Mouse (Mus musculus): ENCODE data around the gene Arhgap42.

The Arhgap42 gene

GRCm38 (mm10) chr9:9210464-9210863 is 28.4 kb downstream of the Arhgap42 start:
- in situ Hi-C loops (cut with MboI, MseI): no loop called here

GRCm38 (mm10) chr9:9208205-9208604 is 30.7 kb downstream of the Arhgap42 start:
- in situ Hi-C loops (cut with MboI, MseI): no loop called here

GRCm38 (mm10) chr9:9207251-9207650 is 31.6 kb downstream of the Arhgap42 start:
- in situ Hi-C loops (cut with MboI, MseI): no loop called here

GRCm38 (mm10) chr9:9200827-9201388 is 38.0 kb downstream of the Arhgap42 start:
- in situ Hi-C loops (cut with MboI, MseI): no loop called here

- in situ Hi-C loops (cut with MboI, MseI): no loop called here
Observed at GRCm38 (mm10) chr9:9199170-9199841, 39.6 kb downstream of the Arhgap42 start.

- in situ Hi-C loops (cut with MboI, MseI): no loop called here
Observed at GRCm38 (mm10) chr9:9198645-9199044, 40.3 kb downstream of the Arhgap42 start.

GRCm38 (mm10) chr9:9196046-9196445 is 42.9 kb downstream of the Arhgap42 start:
- in situ Hi-C loops (cut with MboI, MseI): no loop called here

- in situ Hi-C loops (cut with MboI, MseI): no loop called here
Observed at GRCm38 (mm10) chr9:9194496-9194895, 44.4 kb downstream of the Arhgap42 start.

GRCm38 (mm10) chr9:9192716-9193115 is 46.2 kb downstream of the Arhgap42 start:
- in situ Hi-C loops (cut with MboI, MseI): no loop called here

- in situ Hi-C loops (cut with MboI, MseI): no loop called here
Observed at GRCm38 (mm10) chr9:9190835-9191234, 48.1 kb downstream of the Arhgap42 start.

- in situ Hi-C loops (cut with MboI, MseI): no loop called here
Observed at GRCm38 (mm10) chr9:9188167-9188566, 50.7 kb downstream of the Arhgap42 start.

GRCm38 (mm10) chr9:9177745-9178144 is 61.2 kb downstream of the Arhgap42 start:
- in situ Hi-C loops (cut with MboI, MseI): no loop called here

GRCm38 (mm10) chr9:9174924-9175323 is 64.0 kb downstream of the Arhgap42 start:
- in situ Hi-C loops (cut with MboI, MseI): no loop called here

GRCm38 (mm10) chr9:9174206-9174605 is 64.7 kb downstream of the Arhgap42 start:
- in situ Hi-C loops (cut with MboI, MseI): no loop called here

- in situ Hi-C loops (cut with MboI, MseI): no loop called here
Observed at GRCm38 (mm10) chr9:9173091-9173490, 65.8 kb downstream of the Arhgap42 start.

GRCm38 (mm10) chr9:9171146-9171816 is 67.6 kb downstream of the Arhgap42 start:
- in situ Hi-C loops (cut with MboI, MseI): no loop called here

GRCm38 (mm10) chr9:9165641-9166063 is 73.2 kb downstream of the Arhgap42 start:
- in situ Hi-C loops (cut with MboI, MseI): no loop called here

GRCm38 (mm10) chr9:9160736-9161135 is 78.2 kb downstream of the Arhgap42 start:
- in situ Hi-C loops (cut with MboI, MseI): no loop called here

- in situ Hi-C loops (cut with MboI, MseI): no loop called here
Observed at GRCm38 (mm10) chr9:9158241-9158640, 80.7 kb downstream of the Arhgap42 start.

GRCm38 (mm10) chr9:9157425-9157824 is 81.5 kb downstream of the Arhgap42 start:
- in situ Hi-C loops (cut with MboI, MseI): no loop called here

GRCm38 (mm10) chr9:9154636-9155035 is 84.3 kb downstream of the Arhgap42 start:
- in situ Hi-C loops (cut with MboI, MseI): no loop called here

- in situ Hi-C loops (cut with MboI, MseI): no loop called here
Observed at GRCm38 (mm10) chr9:9144301-9145121, 94.4 kb downstream of the Arhgap42 start.

All from T-helper 2 cell (primary cell).